Mouse (Mus musculus): ENCODE data around the gene Sbf1. TPM values are rescaled to one million over a fixed set of nuclear protein-coding genes. Genes with fewer than 3 reads are reported as not detected.

Gene Sbf1
- polyA plus RNA-seq, 1 experiment, result 222 TPM

DNA sequence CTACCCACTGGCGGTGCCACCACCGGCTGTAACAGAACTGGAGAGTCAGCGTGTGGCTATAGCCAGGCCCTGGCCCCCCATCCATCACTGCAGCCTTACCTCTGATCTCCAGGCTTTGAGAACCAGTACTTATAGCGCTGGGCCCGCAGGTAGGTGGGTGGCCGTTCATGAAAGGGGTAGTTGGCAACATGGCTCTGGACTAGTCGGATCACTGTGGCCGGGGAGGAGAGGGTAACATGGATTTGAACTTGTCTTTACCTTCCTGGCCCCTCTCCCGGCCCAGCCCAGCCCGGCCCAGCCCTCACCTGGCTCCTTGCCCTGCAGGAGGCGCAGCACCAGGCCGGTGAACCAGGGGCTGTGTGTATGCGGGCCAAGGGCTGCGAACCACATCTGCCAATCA is 36.9 kb upstream of the Sbf1 start:
- Histone ChIP-seq H3K79me2 (ENCODE audit: control insufficient read depth, insufficient read depth) (peaks cover 27% of the 10 kb centered on the region), H3K4me2 (ENCODE audit: low read depth) (no peak overlapping the region), H3ac (ENCODE audit: control insufficient read depth, insufficient read length) (no peak overlapping the region), H3K27me3 (ENCODE audit: control insufficient read depth, insufficient read depth, insufficient read length) (no peaks in the 10 kb centered on the region), H3K4me3 (no peak overlapping the region), H3K36me3 (ENCODE audit: control insufficient read depth, insufficient read depth) (peaks cover 4% of the 10 kb centered on the region)
- TF ChIP-seq TCF3 (IDR thresholded peaks at IDR 0.05; ENCODE audit: insufficient read length, low read depth), result no peak
- TF ChIP-seq MAX (IDR thresholded peaks at IDR 0.05; ENCODE audit: low read depth), result no peak
- TF ChIP-seq POLR2AphosphoS2 (IDR thresholded peaks at IDR 0.05; ENCODE audit: insufficient read length, low read depth), result no peak
- TF ChIP-seq MYOG (IDR thresholded peaks at IDR 0.05; ENCODE audit: control insufficient read depth in 1 of 3, insufficient read depth in 1 of 3, insufficient read length in 2 of 3, low read depth in 2 of 3), result no peak
- no peak for TF ChIP-seq CEBPB (IDR thresholded peaks at IDR 0.05; ENCODE audit: insufficient read depth, poor library complexity, severe bottlenecking)
- no peak for TF ChIP-seq USF1 (IDR thresholded peaks at IDR 0.05; ENCODE audit: low read depth)
- TF ChIP-seq REST (IDR thresholded peaks at IDR 0.05; ENCODE audit: insufficient read depth, insufficient read length), result no peak
- TF ChIP-seq E2F4 (IDR thresholded peaks at IDR 0.05; ENCODE audit: insufficient read depth), result no peak
- no peak for TF ChIP-seq POLR2A (IDR thresholded peaks at IDR 0.05; ENCODE audit: insufficient read length, low read depth)
- TF ChIP-seq SRF (IDR thresholded peaks at IDR 0.05; ENCODE audit: control insufficient read depth, insufficient read length, low read depth), result no peak
- no peak for TF ChIP-seq MYOD1 (IDR thresholded peaks at IDR 0.05; ENCODE audit: control insufficient read depth in 1 of 3, insufficient read length in 2 of 3, low read depth in 2 of 3)
- TF ChIP-seq TCF12 (IDR thresholded peaks at IDR 0.05; ENCODE audit: insufficient read depth, poor library complexity, severe bottlenecking), result no peak

DNA sequence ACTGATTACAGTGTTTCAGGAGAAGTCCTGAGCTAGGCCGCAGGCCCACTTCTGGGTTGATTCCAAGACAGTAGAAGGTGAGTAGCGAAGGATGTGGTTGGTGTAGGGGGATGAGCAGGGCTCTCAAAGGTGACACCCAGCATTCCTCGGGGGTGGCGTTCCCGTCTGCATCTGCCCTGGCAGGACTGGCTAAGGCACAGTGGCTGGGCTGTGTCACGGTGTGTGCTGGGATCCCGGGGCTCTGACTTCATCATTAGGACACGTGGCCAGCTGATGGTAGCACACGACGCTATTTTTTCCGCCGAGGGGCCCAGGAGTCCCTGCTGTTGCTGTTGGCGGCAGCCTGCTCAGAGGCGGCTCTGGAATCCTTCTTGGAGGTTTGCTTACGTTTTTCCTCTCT is 36.2 kb upstream of the Sbf1 start:
- TF ChIP-seq MYOD1 (IDR thresholded peaks at IDR 0.05; ENCODE audit: control insufficient read depth in 1 of 3, insufficient read length in 2 of 3, low read depth in 2 of 3), result no peak
- no peak overlapping the region for H3K4me3 ChIP-seq
- H3ac ChIP-seq (ENCODE audit: control insufficient read depth, insufficient read length), result no peak overlapping the region
- no peak overlapping the region for H3K4me2 ChIP-seq (ENCODE audit: low read depth)
- H3K36me3 ChIP-seq (ENCODE audit: control insufficient read depth, insufficient read depth), result peaks cover 4% of the 10 kb centered on the region
- H3K79me2 ChIP-seq (ENCODE audit: control insufficient read depth, insufficient read depth), result peaks cover 20% of the 10 kb centered on the region
- H3K27me3 ChIP-seq (ENCODE audit: control insufficient read depth, insufficient read depth, insufficient read length), result no peaks in the 10 kb centered on the region

DNA sequence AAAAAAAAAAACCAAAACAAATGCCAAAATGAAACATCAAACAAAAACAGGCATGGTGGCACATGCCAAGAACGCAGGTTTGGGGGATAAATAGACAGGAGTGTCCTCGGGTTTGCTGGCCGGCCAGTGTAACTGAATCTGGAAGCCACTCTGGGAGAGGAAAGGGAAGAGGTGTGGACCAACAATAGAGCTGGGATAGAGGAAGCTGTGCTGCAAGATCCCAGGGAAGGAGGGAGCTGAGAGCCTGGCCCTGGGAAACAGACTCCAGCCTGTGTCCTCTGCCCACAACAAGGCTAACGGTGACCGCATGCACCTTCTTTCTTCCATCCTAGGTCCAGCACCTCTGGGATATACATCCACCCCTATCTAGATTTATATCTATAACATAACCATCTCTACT is 35.3 kb upstream of the Sbf1 start:
- Histone ChIP-seq H3K4me2 (ENCODE audit: low read depth) (no peak overlapping the region), H3K27me3 (ENCODE audit: control insufficient read depth, insufficient read depth, insufficient read length) (no peaks in the 10 kb centered on the region), H3K36me3 (ENCODE audit: control insufficient read depth, insufficient read depth) (peaks cover 4% of the 10 kb centered on the region), H3K4me3 (no peak overlapping the region), H3ac (ENCODE audit: control insufficient read depth, insufficient read length) (no peak overlapping the region), H3K79me2 (ENCODE audit: control insufficient read depth, insufficient read depth) (peaks cover 14% of the 10 kb centered on the region)
- no peak for TF ChIP-seq CEBPB (IDR thresholded peaks at IDR 0.05; ENCODE audit: insufficient read depth, poor library complexity, severe bottlenecking)
- no peak for TF ChIP-seq E2F4 (IDR thresholded peaks at IDR 0.05; ENCODE audit: insufficient read depth)
- no peak for TF ChIP-seq USF1 (IDR thresholded peaks at IDR 0.05; ENCODE audit: low read depth)
- no peak for TF ChIP-seq REST (IDR thresholded peaks at IDR 0.05; ENCODE audit: insufficient read depth, insufficient read length)
- no peak for TF ChIP-seq TCF3 (IDR thresholded peaks at IDR 0.05; ENCODE audit: insufficient read length, low read depth)

DNA sequence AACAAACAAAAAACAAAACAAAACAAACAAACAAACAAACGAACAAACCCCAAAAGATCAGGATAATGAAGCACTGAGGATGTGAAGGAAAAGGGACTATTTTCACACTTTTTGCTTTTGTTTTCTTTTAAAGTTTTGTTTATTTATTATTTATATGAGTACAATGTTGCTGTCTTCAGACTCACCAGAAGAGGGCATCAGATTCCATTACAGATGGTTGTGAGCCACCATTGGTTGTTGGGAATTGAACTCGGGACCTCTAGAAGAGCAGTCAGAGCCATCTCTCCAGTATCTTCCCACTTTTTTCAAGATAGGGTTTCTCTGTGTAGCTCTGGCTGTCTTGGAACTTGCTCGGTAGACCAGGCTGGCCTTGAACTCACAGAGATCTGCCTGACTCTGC is 28.2 kb upstream of the Sbf1 start:
- Histone ChIP-seq H3K36me3 (ENCODE audit: control insufficient read depth, insufficient read depth) (no peaks in the 10 kb centered on the region), H3K27me3 (ENCODE audit: control insufficient read depth, insufficient read depth, insufficient read length) (peaks cover 6% of the 10 kb centered on the region), H3K79me2 (ENCODE audit: control insufficient read depth, insufficient read depth) (no peaks in the 10 kb centered on the region), H3K4me3 (no peak overlapping the region), H3K4me2 (ENCODE audit: low read depth) (no peak overlapping the region), H3ac (ENCODE audit: control insufficient read depth, insufficient read length) (no peak overlapping the region)
- TF ChIP-seq TCF3 (IDR thresholded peaks at IDR 0.05; ENCODE audit: insufficient read length, low read depth), result no peak
- TF ChIP-seq MYOG (IDR thresholded peaks at IDR 0.05; ENCODE audit: control insufficient read depth in 1 of 3, insufficient read depth in 1 of 3, insufficient read length in 2 of 3, low read depth in 2 of 3), result no peak
- no peak for TF ChIP-seq POLR2A (IDR thresholded peaks at IDR 0.05; ENCODE audit: insufficient read length, low read depth)
- no peak for TF ChIP-seq SRF (IDR thresholded peaks at IDR 0.05; ENCODE audit: control insufficient read depth, insufficient read length, low read depth)
- no peak for TF ChIP-seq TCF12 (IDR thresholded peaks at IDR 0.05; ENCODE audit: insufficient read depth, poor library complexity, severe bottlenecking)
- no peak for TF ChIP-seq E2F4 (IDR thresholded peaks at IDR 0.05; ENCODE audit: insufficient read depth)
- no peak for TF ChIP-seq USF1 (IDR thresholded peaks at IDR 0.05; ENCODE audit: low read depth)
- TF ChIP-seq CEBPB (IDR thresholded peaks at IDR 0.05; ENCODE audit: insufficient read depth, poor library complexity, severe bottlenecking), result no peak
- no peak for TF ChIP-seq REST (IDR thresholded peaks at IDR 0.05; ENCODE audit: insufficient read depth, insufficient read length)
- TF ChIP-seq MYOD1 (IDR thresholded peaks at IDR 0.05; ENCODE audit: control insufficient read depth in 1 of 3, insufficient read length in 2 of 3, low read depth in 2 of 3), result no peak
- TF ChIP-seq MAX (IDR thresholded peaks at IDR 0.05; ENCODE audit: low read depth), result no peak
- no peak for TF ChIP-seq POLR2AphosphoS2 (IDR thresholded peaks at IDR 0.05; ENCODE audit: insufficient read length, low read depth)

DNA sequence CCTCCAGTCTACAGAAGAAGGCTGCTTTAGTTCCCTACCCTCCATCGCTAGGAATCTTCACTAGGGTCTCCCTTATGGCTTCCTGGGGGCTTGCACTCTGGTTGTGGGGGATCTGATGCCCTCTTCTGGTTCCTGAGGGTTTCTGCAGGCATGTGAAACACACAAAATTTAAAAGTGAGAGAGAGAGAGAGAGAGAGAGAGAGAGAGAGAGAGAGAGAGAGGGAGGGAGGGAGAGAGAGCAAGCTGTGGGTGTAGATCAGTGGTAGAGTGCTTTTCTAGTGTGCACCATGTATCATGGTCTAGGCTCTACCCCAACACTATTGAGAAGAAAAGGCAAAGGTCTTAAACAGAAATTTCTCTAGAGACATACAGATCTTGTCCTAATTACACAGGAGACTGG is 26.6 kb upstream of the Sbf1 start:
- no peak overlapping the region for H3K4me3 ChIP-seq
- no peak overlapping the region for H3ac ChIP-seq (ENCODE audit: control insufficient read depth, insufficient read length)
- H3K27me3 ChIP-seq (ENCODE audit: control insufficient read depth, insufficient read depth, insufficient read length), result peaks cover 6% of the 10 kb centered on the region
- no peak overlapping the region for H3K4me2 ChIP-seq (ENCODE audit: low read depth)
- H3K36me3 ChIP-seq (ENCODE audit: control insufficient read depth, insufficient read depth), result no peaks in the 10 kb centered on the region
- no peaks in the 10 kb centered on the region for H3K79me2 ChIP-seq (ENCODE audit: control insufficient read depth, insufficient read depth)
- TF ChIP-seq REST (IDR thresholded peaks at IDR 0.05; ENCODE audit: insufficient read depth, insufficient read length) (no peak), TCF3 (IDR thresholded peaks at IDR 0.05; ENCODE audit: insufficient read length, low read depth) (no peak), MAX (IDR thresholded peaks at IDR 0.05; ENCODE audit: low read depth) (no peak), CEBPB (IDR thresholded peaks at IDR 0.05; ENCODE audit: insufficient read depth, poor library complexity, severe bottlenecking) (no peak), USF1 (IDR thresholded peaks at IDR 0.05; ENCODE audit: low read depth) (no peak), POLR2AphosphoS2 (IDR thresholded peaks at IDR 0.05; ENCODE audit: insufficient read length, low read depth) (no peak), MYOG (IDR thresholded peaks at IDR 0.05; ENCODE audit: control insufficient read depth in 1 of 3, insufficient read depth in 1 of 3, insufficient read length in 2 of 3, low read depth in 2 of 3) (no peak), E2F4 (IDR thresholded peaks at IDR 0.05; ENCODE audit: insufficient read depth) (no peak), POLR2A (IDR thresholded peaks at IDR 0.05; ENCODE audit: insufficient read length, low read depth) (no peak)
